Mouse (Mus musculus): Measurements from ENCODE around the gene Ninj2. TPM values are rescaled to one million over a fixed set of nuclear protein-coding genes. Genes with fewer than 3 reads are reported as not detected.

The Ninj2 gene
- polyA plus RNA-seq, 1 experiment from 2014 or later = not detected

DNA sequence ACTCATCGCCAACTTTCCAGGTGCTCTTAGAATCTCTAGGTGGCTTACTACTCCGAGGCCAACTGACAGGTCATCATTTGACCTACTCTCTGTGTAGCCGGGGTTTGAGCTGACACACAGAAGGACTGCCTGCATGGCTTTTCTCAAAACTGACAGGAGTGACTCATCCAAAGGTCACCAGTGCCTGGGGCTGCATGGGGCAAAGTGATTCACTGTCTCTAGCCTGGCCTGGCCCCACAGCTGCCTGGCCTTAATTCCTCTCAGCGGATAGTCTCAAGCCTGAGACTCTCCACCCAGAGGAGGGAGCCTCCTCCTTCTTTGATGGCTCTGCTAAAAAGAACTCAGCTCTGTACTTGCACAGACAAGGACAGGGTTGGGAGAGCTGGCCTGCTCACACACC is 97.8 kb downstream of the Ninj2 start:
- 87% methylated on average over 4 of the region's 4 CpGs for WGBS

DNA sequence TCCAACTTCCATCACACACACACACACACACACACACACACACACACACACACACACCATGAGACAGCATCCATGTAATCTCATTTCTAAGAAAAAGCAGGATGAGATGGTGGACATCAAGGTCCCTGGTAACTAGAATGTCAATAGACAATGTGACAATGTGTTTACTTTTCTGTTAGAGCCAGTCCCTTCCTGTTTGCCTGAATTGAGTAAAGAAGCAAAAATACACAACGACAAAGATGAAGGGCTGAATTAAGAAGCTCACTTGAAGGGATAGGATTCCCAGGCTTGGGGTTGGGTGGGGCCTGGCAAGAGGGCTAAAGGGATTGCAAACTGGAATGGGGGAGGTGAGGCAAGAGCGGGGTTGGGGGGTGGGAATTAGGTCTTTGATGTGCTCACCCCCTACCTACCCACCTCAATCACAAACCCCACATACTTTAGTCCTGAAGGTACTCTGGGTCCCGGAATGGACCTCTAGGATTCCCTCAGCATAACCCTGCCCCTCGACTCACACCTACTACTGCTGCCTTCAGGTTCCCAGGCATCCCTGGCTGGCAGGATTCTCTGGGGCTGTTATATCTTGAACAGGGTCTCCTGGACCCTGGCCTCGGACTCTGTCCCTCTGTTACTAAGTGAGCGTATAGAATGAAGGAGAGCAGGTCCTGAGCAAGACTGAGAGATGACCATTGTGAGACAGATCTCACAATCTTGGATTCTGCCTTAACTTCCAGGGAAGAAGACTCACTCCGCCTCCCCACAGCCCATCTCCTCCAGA is 98.4 kb downstream of the Ninj2 start:
- no peak overlapping the region for H3K4me3 ChIP-seq (ENCODE audit: low read depth, low read length)
- DNase-seq (ENCODE audit: low spot score) (no peak), ATAC-seq (ENCODE audit: low FRiP score) (no peak)
- no peak overlapping the region for H3K27ac ChIP-seq (ENCODE audit: low read depth, low read length)
- no peaks in the 10 kb centered on the region for H3K9me3 ChIP-seq (ENCODE audit: control insufficient read depth, low read length)
- H3K36me3 ChIP-seq (ENCODE audit: control insufficient read depth, insufficient read depth, low read length) = no peaks in the 10 kb centered on the region
- no peak overlapping the region for H3K9ac ChIP-seq (ENCODE audit: low read depth, low read length)
- H3K4me1 ChIP-seq (replicated peaks; ENCODE audit: control insufficient read depth, insufficient read depth, low read length) = 0 out of 2 replicates have a peak, but pooled peaks cover 5% of the 10 kb centered on the region
- no peaks in the 10 kb centered on the region for H3K27me3 ChIP-seq (ENCODE audit: control insufficient read depth, insufficient read depth, low read length)
- 62% methylated on average over 7 of the region's 7 CpGs for WGBS
- H3K4me2 ChIP-seq (replicated peaks; ENCODE audit: low read depth, low read length) = no peak overlapping the region

More for the DNA sequence above, 97.8 kb downstream of the Ninj2 start:
- no peak overlapping the region for H3K4me3 ChIP-seq (ENCODE audit: low read depth, low read length)
- H3K36me3 ChIP-seq (ENCODE audit: control insufficient read depth, insufficient read depth, low read length) = no peaks in the 10 kb centered on the region
- H3K9me3 ChIP-seq (ENCODE audit: control insufficient read depth, low read length) = no peaks in the 10 kb centered on the region
- no peak overlapping the region for H3K27ac ChIP-seq (ENCODE audit: low read depth, low read length)
- no peak for DNase-seq (ENCODE audit: low spot score)
- H3K4me1 ChIP-seq (replicated peaks; ENCODE audit: control insufficient read depth, insufficient read depth, low read length) = 0 out of 2 replicates have a peak, but pooled peaks cover 5% of the 10 kb centered on the region
- H3K9ac ChIP-seq (ENCODE audit: low read depth, low read length) = no peak overlapping the region
- ATAC-seq (ENCODE audit: low FRiP score) = no peak
- H3K4me2 ChIP-seq (replicated peaks; ENCODE audit: low read depth, low read length) = no peak overlapping the region
- no peaks in the 10 kb centered on the region for H3K27me3 ChIP-seq (ENCODE audit: control insufficient read depth, insufficient read depth, low read length)

DNA sequence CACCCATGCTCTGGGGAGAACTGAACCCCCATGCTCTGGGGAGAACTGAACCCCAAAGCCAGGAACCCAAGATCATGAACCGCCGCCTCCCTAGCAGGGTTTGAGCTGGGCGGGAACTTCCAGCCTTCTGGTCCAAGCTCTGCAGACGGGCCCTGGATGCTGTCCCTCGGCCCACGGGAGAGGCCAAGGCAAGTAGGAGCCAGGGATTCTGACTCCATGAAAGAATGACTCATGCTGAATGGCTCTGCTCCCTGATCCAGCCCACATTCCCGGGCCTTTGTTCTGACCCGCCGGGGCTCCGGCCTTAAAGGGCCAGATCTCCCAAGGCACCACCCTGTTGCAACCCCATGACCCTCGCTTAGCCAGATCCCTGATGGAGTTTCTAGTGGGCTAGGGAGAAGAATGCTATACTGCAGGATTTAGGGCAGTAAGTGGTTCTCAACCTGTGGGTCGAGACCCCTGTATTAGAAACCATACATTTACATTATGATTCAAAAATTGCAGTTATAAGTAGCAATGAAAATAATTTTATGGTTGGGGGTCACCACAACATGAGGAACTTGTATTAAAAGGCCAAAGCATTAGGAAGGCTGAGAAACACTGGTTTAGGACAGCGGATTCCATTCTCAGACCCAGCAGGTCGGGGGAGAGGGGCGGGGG is 99.2 kb downstream of the Ninj2 start:
- Histone ChIP-seq H3K27me3 (ENCODE audit: control insufficient read depth, insufficient read depth, low read length) (no peaks in the 10 kb centered on the region), H3K36me3 (ENCODE audit: control insufficient read depth, insufficient read depth, low read length) (no peaks in the 10 kb centered on the region), H3K4me3 (ENCODE audit: low read depth, low read length) (no peak overlapping the region), H3K27ac (ENCODE audit: low read depth, low read length) (no peak overlapping the region), H3K9ac (ENCODE audit: low read depth, low read length) (0 out of 2 replicates have a peak overlapping the region, but pooled peaks have one; percentile 0), H3K4me1 (replicated peaks; ENCODE audit: control insufficient read depth, insufficient read depth, low read length) (0 out of 2 replicates have a peak, but pooled peaks cover 5% of the 10 kb centered on the region), H3K9me3 (ENCODE audit: control insufficient read depth, low read length) (no peaks in the 10 kb centered on the region), H3K4me2 (replicated peaks; ENCODE audit: low read depth, low read length) (no peak overlapping the region)
- WGBS = 13% methylated on average over 13 of the region's 15 CpGs
- DNase-seq (ENCODE audit: low spot score) = peak; percentile 51
- ATAC-seq (ENCODE audit: low FRiP score) = no peak

DNA sequence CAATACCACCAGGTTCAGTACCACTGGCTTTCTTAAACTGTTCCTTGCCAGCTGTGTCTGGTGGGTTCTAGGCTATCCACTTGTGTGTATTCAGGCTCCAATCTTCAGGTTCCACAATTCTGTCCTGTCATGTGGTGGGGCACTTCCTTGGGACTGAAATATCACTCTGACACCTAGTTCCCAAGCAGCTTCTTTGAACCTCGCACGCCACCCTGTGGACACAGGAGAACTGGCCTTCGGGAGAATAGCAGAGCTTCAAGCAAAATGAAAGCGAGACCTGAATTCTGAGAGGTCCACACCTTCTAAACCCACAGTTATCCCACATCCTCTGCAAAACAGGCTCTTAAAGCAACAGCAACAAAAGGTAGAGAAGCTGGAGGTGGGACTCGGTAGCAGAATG is 100.0 kb downstream of the Ninj2 start:
- no peaks in the 10 kb centered on the region for H3K9me3 ChIP-seq (ENCODE audit: control insufficient read depth, low read length)
- H3K4me3 ChIP-seq (ENCODE audit: low read depth, low read length) = no peak overlapping the region
- ATAC-seq (ENCODE audit: low FRiP score) (no peak), DNase-seq (ENCODE audit: low spot score) (peak; percentile 79)
- no peak overlapping the region for H3K4me2 ChIP-seq (replicated peaks; ENCODE audit: low read depth, low read length)
- no peak overlapping the region for H3K9ac ChIP-seq (ENCODE audit: low read depth, low read length)
- no peaks in the 10 kb centered on the region for H3K27me3 ChIP-seq (ENCODE audit: control insufficient read depth, insufficient read depth, low read length)
- 30% methylated on average over 5 of the region's 5 CpGs for WGBS
- no peak overlapping the region for H3K27ac ChIP-seq (ENCODE audit: low read depth, low read length)
- H3K4me1 ChIP-seq (replicated peaks; ENCODE audit: control insufficient read depth, insufficient read depth, low read length) = 0 out of 2 replicates have a peak, but pooled peaks cover 5% of the 10 kb centered on the region
- no peaks in the 10 kb centered on the region for H3K36me3 ChIP-seq (ENCODE audit: control insufficient read depth, insufficient read depth, low read length)

DNA sequence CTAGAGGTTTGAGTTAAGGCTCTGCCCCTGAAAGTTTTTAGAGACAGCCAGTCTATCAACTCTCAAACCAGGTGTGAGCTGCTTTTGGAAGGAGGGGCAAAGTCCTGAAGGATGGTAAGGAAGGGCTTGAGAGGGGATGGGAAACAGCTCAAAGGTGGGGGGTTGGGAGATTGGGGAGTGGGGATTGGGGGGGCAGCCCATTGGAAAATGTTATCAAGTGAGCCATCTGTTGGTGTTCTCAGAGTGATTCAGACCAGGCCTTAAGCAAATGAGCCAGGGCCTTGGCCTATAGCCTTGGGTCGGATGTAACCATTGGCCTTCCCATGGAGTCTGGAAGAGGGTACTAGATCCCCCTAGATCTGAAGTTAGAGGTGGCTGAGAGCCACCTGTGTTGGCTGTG is 100.6 kb downstream of the Ninj2 start:
- ATAC-seq (ENCODE audit: low FRiP score) (no peak), DNase-seq (ENCODE audit: low spot score) (no peak)
- 44% methylated on average over 1 of the region's 1 CpGs for WGBS
- Histone ChIP-seq H3K4me3 (ENCODE audit: low read depth, low read length) (no peak overlapping the region), H3K27ac (ENCODE audit: low read depth, low read length) (no peak overlapping the region), H3K4me2 (replicated peaks; ENCODE audit: low read depth, low read length) (no peak overlapping the region), H3K9me3 (ENCODE audit: control insufficient read depth, low read length) (no peaks in the 10 kb centered on the region), H3K4me1 (replicated peaks; ENCODE audit: control insufficient read depth, insufficient read depth, low read length) (0 out of 2 replicates have a peak, but pooled peaks cover 2% of the 10 kb centered on the region), H3K36me3 (ENCODE audit: control insufficient read depth, insufficient read depth, low read length) (no peaks in the 10 kb centered on the region), H3K9ac (ENCODE audit: low read depth, low read length) (no peak overlapping the region), H3K27me3 (ENCODE audit: control insufficient read depth, insufficient read depth, low read length) (no peaks in the 10 kb centered on the region)

DNA sequence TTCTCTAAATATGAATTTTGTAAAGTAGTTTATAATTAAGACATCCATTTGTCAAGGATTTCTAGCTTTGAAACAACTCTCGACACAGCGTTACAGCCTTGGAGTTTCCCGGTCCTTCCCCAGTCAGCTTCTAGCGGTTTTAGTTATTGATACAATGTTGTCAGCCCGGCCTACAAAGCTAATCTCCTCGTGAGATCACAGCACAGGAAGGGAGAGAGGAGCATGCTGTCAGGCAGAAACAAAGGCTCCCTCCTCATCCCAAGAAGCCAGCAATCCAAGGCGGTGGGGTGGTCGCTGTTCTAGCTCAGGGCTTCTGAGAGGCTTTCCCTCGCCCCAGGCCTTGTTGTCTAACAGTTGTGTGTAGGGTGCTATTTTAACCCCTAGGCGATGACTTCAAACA is 101.2 kb downstream of the Ninj2 start:
- DNase-seq (ENCODE audit: low spot score) (no peak), ATAC-seq (ENCODE audit: low FRiP score) (no peak)
- WGBS = 46% methylated on average over 10 of the region's 10 CpGs
- Histone ChIP-seq H3K9ac (ENCODE audit: low read depth, low read length) (no peak overlapping the region), H3K27ac (ENCODE audit: low read depth, low read length) (no peak overlapping the region), H3K36me3 (ENCODE audit: control insufficient read depth, insufficient read depth, low read length) (no peaks in the 10 kb centered on the region), H3K4me1 (replicated peaks; ENCODE audit: control insufficient read depth, insufficient read depth, low read length) (0 out of 2 replicates have a peak, but pooled peaks cover 2% of the 10 kb centered on the region), H3K9me3 (ENCODE audit: control insufficient read depth, low read length) (no peaks in the 10 kb centered on the region), H3K27me3 (ENCODE audit: control insufficient read depth, insufficient read depth, low read length) (no peaks in the 10 kb centered on the region), H3K4me2 (replicated peaks; ENCODE audit: low read depth, low read length) (no peak overlapping the region), H3K4me3 (ENCODE audit: low read depth, low read length) (no peak overlapping the region)

DNA sequence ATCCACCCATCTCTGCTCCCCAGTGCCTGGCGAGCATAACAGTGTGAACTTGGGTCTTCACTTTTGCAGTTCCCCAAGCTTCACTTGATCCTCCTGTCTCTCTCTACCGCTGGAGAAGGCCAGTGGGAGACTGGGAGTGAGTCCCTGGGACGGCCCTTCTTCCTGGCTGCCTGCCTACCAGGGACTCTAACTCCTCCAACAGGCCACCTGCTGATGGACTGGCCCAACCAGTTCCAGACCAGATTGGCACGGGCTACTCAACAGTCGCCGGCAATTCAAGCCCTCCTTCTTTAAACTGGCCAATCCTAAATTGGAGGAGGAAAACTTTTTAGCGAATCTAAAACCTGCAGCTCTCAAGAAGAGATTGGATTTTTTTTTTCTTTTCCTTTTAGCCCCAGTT is 101.8 kb downstream of the Ninj2 start:
- Histone ChIP-seq H3K36me3 (ENCODE audit: control insufficient read depth, insufficient read depth, low read length) (no peaks in the 10 kb centered on the region), H3K4me2 (replicated peaks; ENCODE audit: low read depth, low read length) (no peak overlapping the region), H3K4me3 (ENCODE audit: low read depth, low read length) (no peak overlapping the region), H3K27ac (ENCODE audit: low read depth, low read length) (no peak overlapping the region), H3K4me1 (replicated peaks; ENCODE audit: control insufficient read depth, insufficient read depth, low read length) (peaks cover 3% of the 10 kb centered on the region; the same call in 1 of the 2 replicates), H3K9ac (ENCODE audit: low read depth, low read length) (no peak overlapping the region), H3K9me3 (ENCODE audit: control insufficient read depth, low read length) (no peaks in the 10 kb centered on the region), H3K27me3 (ENCODE audit: control insufficient read depth, insufficient read depth, low read length) (no peaks in the 10 kb centered on the region)
- 24% methylated on average over 7 of the region's 7 CpGs for WGBS
- ATAC-seq (ENCODE audit: low FRiP score) = no peak
- DNase-seq (ENCODE audit: low spot score) = no peak

DNA sequence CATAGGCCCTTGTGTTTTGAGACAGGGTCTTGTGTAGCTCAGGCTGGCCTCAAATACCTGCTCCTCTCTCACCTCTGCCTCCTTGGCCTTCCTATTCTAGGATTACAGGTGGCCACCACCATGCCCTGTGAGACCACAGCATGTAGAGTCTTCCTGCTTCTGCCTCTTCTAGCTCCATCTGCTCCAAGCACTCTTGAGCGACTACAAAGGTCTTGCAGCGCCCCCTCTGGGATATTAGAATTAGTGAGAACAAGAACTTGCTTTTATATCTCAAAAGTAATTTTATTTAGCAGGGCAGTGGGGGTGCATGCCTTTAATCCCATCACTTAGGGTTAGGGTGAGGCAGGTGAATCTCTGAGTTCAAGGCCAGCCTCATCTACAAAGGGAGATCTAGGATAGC is 103.7 kb downstream of the Ninj2 start:
- peaks cover 4% of the 10 kb centered on the region; the same call in 1 of the 2 replicates for H3K4me1 ChIP-seq (replicated peaks; ENCODE audit: control insufficient read depth, insufficient read depth, low read length)
- WGBS = 32% methylated on average over 2 of the region's 2 CpGs
- no peak overlapping the region for H3K27ac ChIP-seq (ENCODE audit: low read depth, low read length)
- no peak overlapping the region for H3K4me2 ChIP-seq (replicated peaks; ENCODE audit: low read depth, low read length)
- no peak overlapping the region for H3K4me3 ChIP-seq (ENCODE audit: low read depth, low read length)
- no peaks in the 10 kb centered on the region for H3K27me3 ChIP-seq (ENCODE audit: control insufficient read depth, insufficient read depth, low read length)
- no peak for DNase-seq (ENCODE audit: low spot score)
- no peak for ATAC-seq (ENCODE audit: low FRiP score)
- H3K36me3 ChIP-seq (ENCODE audit: control insufficient read depth, insufficient read depth, low read length) = no peaks in the 10 kb centered on the region
- no peak overlapping the region for H3K9ac ChIP-seq (ENCODE audit: low read depth, low read length)
- H3K9me3 ChIP-seq (ENCODE audit: control insufficient read depth, low read length) = no peaks in the 10 kb centered on the region

Data from hindbrain, embryonic 11.5 days (tissue).